Mouse (Mus musculus): ENCODE data around the gene Sstr2. TPM values are rescaled to one million over a fixed set of nuclear protein-coding genes. Genes with fewer than 3 reads are reported as not detected.

Gene Sstr2
- polyA plus RNA-seq, 1 experiment: 1.3 TPM

DNA sequence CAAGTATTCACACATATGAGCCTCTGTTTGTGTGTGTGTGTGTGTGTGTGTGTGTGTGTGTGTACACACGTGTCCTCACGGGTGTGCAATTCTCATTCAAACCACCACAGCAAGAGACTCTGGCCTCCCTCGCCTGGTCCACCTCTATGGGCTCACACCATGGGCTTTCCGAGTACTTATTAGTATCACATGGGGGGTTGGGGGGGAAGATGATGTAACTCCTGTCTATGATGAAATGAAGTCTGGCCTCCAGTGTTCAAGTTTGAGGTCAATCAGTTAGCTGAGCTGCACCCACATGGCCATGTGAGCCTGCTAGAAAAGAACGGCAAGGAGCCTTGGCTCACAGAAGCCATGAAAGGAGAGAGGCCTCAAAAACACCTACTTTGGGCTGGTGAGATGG is 14.3 kb downstream of the Sstr2 start:
- no peaks in the 10 kb centered on the region for H3K27me3 ChIP-seq (ENCODE audit: control insufficient read depth, insufficient read depth, low read length)
- TF ChIP-seq CTCF (IDR thresholded peaks at IDR 0.05; ENCODE audit: control insufficient read depth, insufficient read depth, insufficient replicate concordance, low read depth, low read length): no peak
- no peak for TF ChIP-seq POLR2A (IDR thresholded peaks at IDR 0.05; ENCODE audit: control insufficient read depth, low read depth, low read length)
- no peaks in the 10 kb centered on the region for H3K36me3 ChIP-seq (ENCODE audit: control insufficient read depth, insufficient read depth, low read length)
- no peaks in the 10 kb centered on the region; the same call in 1 of the 2 replicates for H3K4me1 ChIP-seq (ENCODE audit: control insufficient read depth, insufficient read depth, low read length)
- no peak overlapping the region for H3K4me3 ChIP-seq (ENCODE audit: control insufficient read depth, low read depth, low read length)
- no peak overlapping the region for H3K27ac ChIP-seq (ENCODE audit: control insufficient read depth, insufficient read depth, low read depth, low read length)

GRCm38 (mm10) chr11:113634699-113635121 is 15.6 kb downstream of the Sstr2 start:
- Histone ChIP-seq H3K27ac (ENCODE audit: control insufficient read depth, insufficient read depth, low read depth, low read length) (no peak overlapping the region), H3K4me3 (ENCODE audit: control insufficient read depth, low read depth, low read length) (no peak overlapping the region), H3K27me3 (ENCODE audit: control insufficient read depth, insufficient read depth, low read length) (no peaks in the 10 kb centered on the region), H3K36me3 (ENCODE audit: control insufficient read depth, insufficient read depth, low read length) (no peaks in the 10 kb centered on the region), H3K4me1 (ENCODE audit: control insufficient read depth, insufficient read depth, low read length) (no peaks in the 10 kb centered on the region; the same call in 1 of the 2 replicates)
- no peak for TF ChIP-seq POLR2A (IDR thresholded peaks at IDR 0.05; ENCODE audit: control insufficient read depth, low read depth, low read length)
- no peak for TF ChIP-seq CTCF (IDR thresholded peaks at IDR 0.05; ENCODE audit: control insufficient read depth, insufficient read depth, insufficient replicate concordance, low read depth, low read length)

DNA sequence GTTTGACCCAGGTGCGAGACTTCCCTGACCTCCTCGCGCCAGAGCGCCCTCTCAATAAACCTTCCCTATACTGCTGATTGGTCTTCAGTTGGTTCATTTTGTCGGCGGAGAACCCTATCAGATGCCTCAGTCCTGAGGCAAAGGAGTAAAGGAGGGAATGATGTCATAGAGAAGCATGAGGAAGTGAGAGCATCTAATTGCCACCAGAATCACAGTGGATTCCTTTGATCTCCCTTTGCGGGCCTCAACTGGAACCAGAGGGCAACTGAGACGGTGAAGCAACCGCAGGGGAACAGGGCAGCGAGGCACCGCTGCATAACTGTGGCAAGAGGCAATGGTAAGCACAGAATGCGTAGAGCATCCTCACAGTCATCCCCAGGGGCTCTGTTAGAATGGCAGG is 19.5 kb downstream of the Sstr2 start:
- no peaks in the 10 kb centered on the region for H3K27me3 ChIP-seq (ENCODE audit: control insufficient read depth, insufficient read depth, low read length)
- H3K27ac ChIP-seq (ENCODE audit: control insufficient read depth, insufficient read depth, low read depth, low read length): no peak overlapping the region
- TF ChIP-seq CTCF (IDR thresholded peaks at IDR 0.05; ENCODE audit: control insufficient read depth, insufficient read depth, insufficient replicate concordance, low read depth, low read length) (no peak), POLR2A (IDR thresholded peaks at IDR 0.05; ENCODE audit: control insufficient read depth, low read depth, low read length) (no peak)
- H3K4me3 ChIP-seq (ENCODE audit: control insufficient read depth, low read depth, low read length): no peak overlapping the region
- H3K4me1 ChIP-seq (ENCODE audit: control insufficient read depth, insufficient read depth, low read length): no peaks in the 10 kb centered on the region; the same call in 1 of the 2 replicates
- no peaks in the 10 kb centered on the region for H3K36me3 ChIP-seq (ENCODE audit: control insufficient read depth, insufficient read depth, low read length)

GRCm38 (mm10) chr11:113645181-113645580 is 26.0 kb downstream of the Sstr2 start:
- TF ChIP-seq POLR2A (IDR thresholded peaks at IDR 0.05; ENCODE audit: control insufficient read depth, low read depth, low read length) (no peak), CTCF (IDR thresholded peaks at IDR 0.05; ENCODE audit: control insufficient read depth, insufficient read depth, insufficient replicate concordance, low read depth, low read length) (no peak)
- no peak overlapping the region for H3K27ac ChIP-seq (ENCODE audit: control insufficient read depth, insufficient read depth, low read depth, low read length)
- peaks cover 13% of the 10 kb centered on the region for H3K4me1 ChIP-seq (ENCODE audit: control insufficient read depth, insufficient read depth, low read length)
- H3K4me3 ChIP-seq (ENCODE audit: control insufficient read depth, low read depth, low read length): no peak overlapping the region
- no peaks in the 10 kb centered on the region for H3K27me3 ChIP-seq (ENCODE audit: control insufficient read depth, insufficient read depth, low read length)
- no peaks in the 10 kb centered on the region for H3K36me3 ChIP-seq (ENCODE audit: control insufficient read depth, insufficient read depth, low read length)

- H3K27me3 ChIP-seq (ENCODE audit: control insufficient read depth, insufficient read depth, low read length): no peaks in the 10 kb centered on the region
- TF ChIP-seq POLR2A (IDR thresholded peaks at IDR 0.05; ENCODE audit: control insufficient read depth, low read depth, low read length) (no peak), CTCF (IDR thresholded peaks at IDR 0.05; ENCODE audit: control insufficient read depth, insufficient read depth, insufficient replicate concordance, low read depth, low read length) (peak; percentile 99)
- H3K4me1 ChIP-seq (ENCODE audit: control insufficient read depth, insufficient read depth, low read length): peaks cover 16% of the 10 kb centered on the region
- peak overlapping the region; percentile 93; the same call in 1 of the 2 replicates for H3K4me3 ChIP-seq (ENCODE audit: control insufficient read depth, low read depth, low read length)
- no peak overlapping the region for H3K27ac ChIP-seq (ENCODE audit: control insufficient read depth, insufficient read depth, low read depth, low read length)
- H3K36me3 ChIP-seq (ENCODE audit: control insufficient read depth, insufficient read depth, low read length): no peaks in the 10 kb centered on the region
These were observed 29.0 kb downstream of the Sstr2 start for GRCm38 (mm10) chr11:113648152-113648551.

- Histone ChIP-seq H3K4me3 (ENCODE audit: control insufficient read depth, low read depth, low read length) (peak within 1 kb of the TSS; percentile 93), H3K36me3 (ENCODE audit: control insufficient read depth, insufficient read depth, low read length) (no peaks in the 10 kb centered on the region), H3K27me3 (ENCODE audit: control insufficient read depth, insufficient read depth, low read length) (no peaks in the 10 kb centered on the region), H3K4me1 (ENCODE audit: control insufficient read depth, insufficient read depth, low read length) (peaks cover 16% of the 10 kb centered on the region), H3K27ac (ENCODE audit: control insufficient read depth, insufficient read depth, low read depth, low read length) (peak within 1 kb of the TSS; percentile 74)
- TF ChIP-seq CTCF (IDR thresholded peaks at IDR 0.05; ENCODE audit: control insufficient read depth, insufficient read depth, insufficient replicate concordance, low read depth, low read length) (no peak), POLR2A (IDR thresholded peaks at IDR 0.05; ENCODE audit: control insufficient read depth, low read depth, low read length) (no peak)
These were observed 29.7 kb downstream of the Sstr2 start, which contains the start of gene Cog1 for GRCm38 (mm10) chr11:113648690-113649352. Gene Cog1 (plus strand): TSS chr11:113649169.

GRCm38 (mm10) chr11:113649353-113650210 is 30.4 kb downstream of the Sstr2 start, which contains the start of gene Slc39a11:
Gene Slc39a11 (minus strand): TSS chr11:113650079.
- Histone ChIP-seq H3K4me1 (ENCODE audit: control insufficient read depth, insufficient read depth, low read length) (peaks cover 16% of the 10 kb centered on the region), H3K4me3 (ENCODE audit: control insufficient read depth, low read depth, low read length) (peak within 1 kb of the TSS; percentile 93), H3K36me3 (ENCODE audit: control insufficient read depth, insufficient read depth, low read length) (no peaks in the 10 kb centered on the region; the same call in 1 of the 2 replicates), H3K27ac (ENCODE audit: control insufficient read depth, insufficient read depth, low read depth, low read length) (peak within 1 kb of the TSS; percentile 74), H3K27me3 (ENCODE audit: control insufficient read depth, insufficient read depth, low read length) (no peaks in the 10 kb centered on the region)
- TF ChIP-seq CTCF (IDR thresholded peaks at IDR 0.05; ENCODE audit: control insufficient read depth, insufficient read depth, insufficient replicate concordance, low read depth, low read length): no peak
- peak; percentile 59 for TF ChIP-seq POLR2A (IDR thresholded peaks at IDR 0.05; ENCODE audit: control insufficient read depth, low read depth, low read length)

Data from testis, adult 2 months (tissue).